Mouse (Mus musculus) limb, embryonic 15.5 days (tissue): ENCODE data around the gene Ppcdc. TPM values are rescaled to one million over a fixed set of nuclear protein-coding genes. Genes with fewer than 3 reads are reported as not detected.
A peak's percentile ranks its signal among the peaks of the same experiment; 100 is the strongest.
"Not testable (repeated sequence)": the region's sequence is repeated elsewhere in the genome, so short reads cannot be mapped to it uniquely, and the experiment has no call there.

Source experiments
- ATAC-seq: fragments of 200-750 bp; cut with Nextera tagmentation; 2 replicates; pipeline ENCODE4 v1.8.0; 2017; ENCODE audit warnings: low read depth, moderate TSS enrichment; ENCODE audit not compliant: insufficient number of reproducible peaks, low FRiP score, low TSS enrichment
- H3K27ac ChIP-seq: fragments of 300-500 bp; sonication (generic); 2 replicates; pipeline ENCODE4 v1.5.1; 2015; ENCODE audit warnings: moderate library complexity, mild to moderate bottlenecking, inconsistent platforms
- H3K27me3 ChIP-seq: fragments of 300-500 bp; sonication (generic); 2 replicates; pipeline ENCODE4 v1.6.1; 2015; ENCODE audit warnings: inconsistent platforms
- H3K36me3 ChIP-seq: fragments of 300-500 bp; sonication (generic); 2 replicates; pipeline ENCODE4 v1.6.1; 2015; ENCODE audit warnings: inconsistent platforms
- H3K4me1 ChIP-seq: fragments of 300-500 bp; sonication (generic); 2 replicates; pipeline ENCODE4 v1.6.1; 2015; ENCODE audit warnings: inconsistent platforms
- H3K4me2 ChIP-seq: fragments of 300-500 bp; sonication (generic); 2 replicates; pipeline ENCODE4 v1.6.1; 2015; ENCODE audit warnings: mild to moderate bottlenecking, inconsistent platforms
- H3K4me3 ChIP-seq: fragments of 300-500 bp; sonication (generic); 2 replicates; pipeline ENCODE4 v1.5.1; 2015; ENCODE audit warnings: mild to moderate bottlenecking, inconsistent platforms
- H3K9ac ChIP-seq: fragments of 300-500 bp; sonication (generic); 2 replicates; pipeline ENCODE4 v1.6.1; 2015; ENCODE audit warnings: inconsistent platforms
- H3K9me3 ChIP-seq: fragments of 300-500 bp; sonication (generic); 2 replicates; pipeline ENCODE4 v1.6.1; 2016; ENCODE audit warnings: inconsistent platforms
- WGBS: fragments of 180-500 bp; shearing (Covaris S2); methylation state at CpG from one replicate; pipeline ENCODE4 v1.1.7; 2015; 5-methylcytosine and 5-hydroxymethylcytosine counted together
- polyA plus RNA-seq: library from polyadenylated mRNA; unstranded; fragments of >200 nt; fragmentation: Nextera tagmentation; extraction: Ambion mirVana; gene quantifications from 2 replicates; pipeline ENCODE4 v1.2.1, GENCODE M21; 2015

Ppcdc gene
- polyA plus RNA-seq, 1 experiment from 2014 or later, result 23.3 TPM

DNA sequence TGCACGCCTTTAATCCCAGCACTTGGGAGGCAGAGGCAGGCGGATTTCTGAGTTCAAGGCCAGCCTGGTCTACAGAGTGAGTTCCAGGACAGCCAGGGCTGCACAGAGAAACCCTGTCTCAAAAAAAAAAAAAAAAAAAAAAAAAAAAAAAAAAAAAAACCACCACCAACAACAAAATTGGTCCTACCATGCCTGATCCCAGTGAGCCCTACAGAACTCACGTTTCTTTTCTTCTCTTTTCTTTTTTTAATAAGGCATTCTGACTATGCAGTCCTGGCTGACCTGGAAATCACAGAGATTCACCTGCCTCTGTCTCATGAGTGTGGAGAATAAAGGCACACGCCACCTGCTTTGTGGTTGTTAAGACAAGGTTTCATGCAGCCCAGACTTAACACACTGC is 12.8 kb downstream of the Ppcdc start:
- not testable (repeated sequence) for H3K9me3 ChIP-seq, H3K27me3 ChIP-seq, H3K27ac ChIP-seq, ATAC-seq, H3K4me1 ChIP-seq, H3K36me3 ChIP-seq, H3K4me2 ChIP-seq, H3K9ac ChIP-seq, H3K4me3 ChIP-seq
- WGBS, result 85% methylated on average over 4 of the region's 4 CpGs

DNA sequence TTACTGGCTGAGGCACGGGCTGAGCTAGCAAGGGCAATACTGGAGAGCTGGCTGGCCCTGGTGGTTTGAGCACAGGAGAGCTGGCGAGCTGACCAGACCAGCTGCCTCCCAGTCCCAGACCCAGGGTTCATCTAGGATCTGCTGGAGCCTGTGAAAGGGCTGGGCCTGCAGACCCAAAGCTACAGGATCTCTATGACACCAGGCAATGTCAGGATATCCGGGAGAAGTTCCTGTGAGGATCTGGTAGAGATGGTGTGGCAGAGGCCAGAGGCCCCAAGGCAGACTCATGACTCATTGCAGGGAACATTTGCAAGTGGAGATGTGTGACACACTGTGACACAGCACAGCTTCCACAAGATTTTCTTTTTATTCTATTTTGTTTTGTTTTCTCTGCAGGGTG is 14.8 kb downstream of the Ppcdc start:
- no peaks in the 10 kb centered on the region for H3K9me3 ChIP-seq
- no peak overlapping the region for H3K9ac ChIP-seq
- H3K36me3 ChIP-seq, result no peaks in the 10 kb centered on the region
- no peaks in the 10 kb centered on the region for H3K27me3 ChIP-seq
- H3K4me1 ChIP-seq, result peaks cover 28% of the 10 kb centered on the region
- 84% methylated on average over 3 of the region's 3 CpGs for WGBS
- H3K27ac ChIP-seq, result no peak overlapping the region; the same call in 1 of the 2 replicates
- H3K4me2 ChIP-seq, result no peak overlapping the region
- ATAC-seq, result no peak
- H3K4me3 ChIP-seq, result no peak overlapping the region

DNA sequence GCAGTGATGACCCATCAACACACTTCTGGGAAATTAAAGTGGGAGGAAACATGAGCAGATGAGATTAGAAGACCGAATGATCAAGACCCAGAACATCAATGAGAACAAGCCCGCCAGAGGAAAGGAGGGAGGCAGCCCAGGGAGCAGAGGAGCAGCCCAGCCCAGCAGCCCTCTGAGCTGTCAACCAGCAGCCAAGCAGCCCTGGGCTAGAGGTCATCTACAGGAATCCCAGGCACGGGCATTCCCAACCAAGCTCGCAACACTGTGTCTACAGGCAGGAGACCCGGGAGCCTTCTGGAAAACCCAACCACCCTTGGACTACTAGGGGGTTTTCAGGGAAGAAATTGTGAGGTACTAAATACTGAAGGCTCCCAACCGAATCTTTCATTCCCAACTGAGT is 15.9 kb downstream of the Ppcdc start:
- 71% methylated on average over 6 of the region's 6 CpGs for WGBS
- H3K9ac ChIP-seq, result no peak overlapping the region
- H3K4me3 ChIP-seq, result no peak overlapping the region
- H3K9me3 ChIP-seq, result no peaks in the 10 kb centered on the region
- no peaks in the 10 kb centered on the region for H3K36me3 ChIP-seq
- H3K27me3 ChIP-seq, result no peaks in the 10 kb centered on the region
- peaks cover 33% of the 10 kb centered on the region for H3K4me1 ChIP-seq
- H3K4me2 ChIP-seq, result no peak overlapping the region
- ATAC-seq, result no peak
- no peak overlapping the region for H3K27ac ChIP-seq

DNA sequence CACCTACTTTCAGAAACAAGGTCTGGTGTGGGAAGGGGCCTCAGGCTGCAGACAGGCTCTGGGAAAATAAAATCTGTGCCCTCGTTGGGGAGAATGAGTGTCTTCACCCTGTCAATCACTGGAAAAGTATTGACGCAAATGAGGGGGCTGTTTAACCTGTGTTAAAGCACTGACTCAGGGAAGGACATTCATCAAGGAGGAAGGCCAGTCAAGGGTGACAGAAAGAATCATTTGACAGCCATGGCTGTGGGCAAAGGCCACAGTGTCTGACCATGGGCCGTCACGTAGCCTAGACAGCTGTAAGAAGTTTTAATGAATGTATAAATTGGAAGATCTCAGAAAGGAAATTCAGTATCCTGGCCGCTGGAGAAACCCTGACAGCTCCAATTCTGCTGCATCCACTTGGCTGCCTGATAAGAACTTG is 18.2 kb downstream of the Ppcdc start:
- Histone ChIP-seq H3K4me3 (no peak overlapping the region), H3K4me2 (no peak overlapping the region), H3K9me3 (no peaks in the 10 kb centered on the region), H3K36me3 (no peaks in the 10 kb centered on the region; the same call in 1 of the 2 replicates), H3K9ac (no peak overlapping the region), H3K27ac (peak overlapping the region; percentile 88), H3K4me1 (peaks cover 26% of the 10 kb centered on the region), H3K27me3 (no peaks in the 10 kb centered on the region)
- 65% methylated on average over 5 of the region's 5 CpGs for WGBS
- ATAC-seq, result no peak

DNA sequence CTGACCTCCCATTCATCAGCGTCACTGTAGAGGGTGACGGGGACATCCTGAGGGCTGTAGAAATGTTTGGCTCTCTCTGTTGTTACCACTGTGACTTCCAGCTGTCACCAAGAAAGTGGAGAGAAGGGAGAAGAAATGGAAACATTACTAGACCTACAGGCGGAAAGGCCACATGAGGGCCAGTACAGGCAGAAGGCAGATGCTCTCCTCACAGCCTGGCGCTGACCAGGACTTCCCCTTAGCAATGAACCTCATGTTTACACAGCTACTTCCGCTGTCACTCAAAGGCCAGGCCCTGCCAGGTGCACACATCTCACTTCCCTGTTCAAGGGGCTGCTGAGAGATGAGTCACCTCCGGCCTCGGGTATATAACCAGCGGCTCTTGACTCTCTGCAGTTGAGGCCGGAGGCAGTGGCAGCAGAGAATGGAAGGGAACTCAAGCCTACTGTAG is 18.8 kb downstream of the Ppcdc start:
- H3K4me2 ChIP-seq, result peak overlapping the region; percentile 33
- 63% methylated on average over 9 of the region's 9 CpGs for WGBS

DNA sequence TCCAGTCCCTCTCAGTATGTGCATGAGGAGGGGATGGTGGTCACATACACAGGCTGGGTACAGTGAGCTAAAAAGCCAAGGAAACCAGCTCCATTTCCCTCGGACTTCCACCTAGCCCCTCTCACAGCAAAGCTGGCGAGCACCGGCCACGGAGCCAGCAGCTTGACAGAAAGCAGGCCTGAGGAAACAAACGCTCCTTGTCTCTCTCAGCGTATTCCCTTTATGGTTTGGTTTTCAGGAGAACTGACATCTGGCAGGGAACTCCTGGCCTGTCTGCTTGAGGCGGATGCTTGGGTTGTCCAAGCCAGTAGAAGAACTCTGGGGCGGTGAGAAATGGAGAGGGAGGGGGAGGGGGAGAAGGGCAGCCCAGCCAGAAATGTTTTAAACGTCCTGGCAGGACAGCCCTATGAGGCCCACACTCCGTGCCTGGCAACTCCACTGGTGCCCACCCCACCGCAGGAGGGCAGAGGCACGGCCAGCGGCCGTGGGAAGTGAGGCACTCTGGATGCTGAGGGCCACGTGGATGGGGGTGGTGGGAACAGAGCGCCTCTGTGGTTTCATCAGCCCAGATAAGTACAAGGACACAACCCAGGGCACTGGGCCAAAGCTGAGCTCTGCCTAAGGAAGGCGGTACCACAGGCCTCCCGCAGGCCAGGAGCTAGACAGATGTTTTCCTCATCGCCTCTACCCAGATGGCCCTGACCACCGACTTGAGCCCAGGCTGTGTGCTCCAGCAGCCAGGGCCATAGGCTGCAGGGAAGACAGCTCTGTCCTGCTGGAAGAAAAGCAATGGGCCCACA is 19.4 kb downstream of the Ppcdc start:
- Histone ChIP-seq H3K4me2 (peak overlapping the region; percentile 33), H3K9me3 (no peaks in the 10 kb centered on the region), H3K27me3 (no peaks in the 10 kb centered on the region), H3K4me1 (peaks cover 26% of the 10 kb centered on the region), H3K27ac (peak overlapping the region; percentile 88), H3K9ac (no peak overlapping the region), H3K4me3 (no peak overlapping the region), H3K36me3 (no peaks in the 10 kb centered on the region; the same call in 1 of the 2 replicates)
- peak; percentile 89 for ATAC-seq
- WGBS, result 18% methylated on average over 20 of the region's 20 CpGs

More for the DNA sequence above, 18.8 kb downstream of the Ppcdc start:
- H3K27me3 ChIP-seq, result no peaks in the 10 kb centered on the region
- H3K4me3 ChIP-seq, result no peak overlapping the region
- H3K9ac ChIP-seq, result no peak overlapping the region
- peaks cover 26% of the 10 kb centered on the region for H3K4me1 ChIP-seq
- H3K9me3 ChIP-seq, result no peaks in the 10 kb centered on the region
- peak overlapping the region; percentile 88 for H3K27ac ChIP-seq
- H3K36me3 ChIP-seq, result no peaks in the 10 kb centered on the region; the same call in 1 of the 2 replicates
- ATAC-seq, result no peak

DNA sequence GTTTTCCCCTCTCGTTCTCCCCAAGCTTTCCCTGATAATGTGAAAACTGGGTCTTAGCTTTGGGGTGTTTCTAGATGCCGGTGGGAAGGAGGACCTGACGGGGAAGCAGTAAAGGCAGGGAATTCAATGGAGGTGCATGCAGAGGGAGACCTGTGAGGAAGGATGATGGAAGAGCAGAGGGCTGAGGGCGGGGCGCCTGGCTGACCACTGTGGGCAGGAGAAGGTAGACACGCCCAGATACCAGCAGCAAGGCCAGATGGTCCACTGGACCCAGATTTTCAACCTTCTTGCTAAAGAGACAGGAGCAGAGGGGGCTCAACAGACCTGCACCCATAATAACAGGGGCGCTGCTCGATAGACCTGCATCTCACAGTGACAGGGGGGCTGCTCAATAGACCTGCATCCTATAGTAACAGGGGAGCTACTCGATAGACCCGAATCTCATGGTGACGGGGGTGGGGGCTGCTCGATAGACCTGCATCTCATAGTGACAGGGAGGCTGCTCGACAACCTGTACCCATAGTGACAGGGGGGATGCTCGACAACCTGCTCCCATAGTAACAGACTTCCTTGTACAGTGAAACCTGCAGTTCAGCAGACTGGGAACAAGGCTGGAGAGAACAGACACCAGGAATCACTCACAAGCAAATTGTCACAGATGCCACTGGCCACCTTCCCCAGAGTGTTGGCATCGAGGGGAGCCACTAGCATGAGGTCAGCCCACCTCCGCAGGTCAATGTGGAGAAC is 20.2 kb downstream of the Ppcdc start:
- no peak overlapping the region for H3K9ac ChIP-seq
- no peaks in the 10 kb centered on the region for H3K27me3 ChIP-seq
- no peaks in the 10 kb centered on the region; the same call in 1 of the 2 replicates for H3K36me3 ChIP-seq
- peaks cover 26% of the 10 kb centered on the region for H3K4me1 ChIP-seq
- 77% methylated on average over 16 of the region's 16 CpGs for WGBS
- H3K9me3 ChIP-seq, result no peaks in the 10 kb centered on the region
- no peak overlapping the region for H3K4me3 ChIP-seq
- no peak for ATAC-seq
- H3K4me2 ChIP-seq, result 0 out of 2 replicates have a peak overlapping the region, but pooled peaks have one; percentile 33
- H3K27ac ChIP-seq, result peak overlapping the region; percentile 88

DNA sequence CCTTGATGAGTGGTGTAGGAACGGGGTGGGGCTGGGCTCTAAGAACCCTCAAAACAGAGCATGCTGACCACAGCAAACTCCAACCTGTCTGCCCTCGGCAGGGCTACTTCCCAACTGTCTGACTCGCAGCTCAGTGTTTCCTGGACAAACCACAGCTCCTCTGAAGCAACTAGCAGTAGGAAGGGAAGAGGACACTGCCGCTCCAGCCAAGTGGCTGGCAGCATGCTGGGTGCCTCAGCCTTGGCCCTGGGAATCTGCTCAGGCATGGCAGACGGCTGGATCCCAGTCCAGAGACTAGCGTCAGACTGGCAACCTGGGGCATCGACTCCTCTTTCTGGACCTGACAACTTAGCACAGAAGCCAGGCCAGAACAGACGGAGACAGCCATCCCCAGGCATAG is 22.6 kb downstream of the Ppcdc start:
- WGBS, result 85% methylated on average over 8 of the region's 8 CpGs
- no peak for ATAC-seq
- no peak overlapping the region for H3K4me2 ChIP-seq

DNA sequence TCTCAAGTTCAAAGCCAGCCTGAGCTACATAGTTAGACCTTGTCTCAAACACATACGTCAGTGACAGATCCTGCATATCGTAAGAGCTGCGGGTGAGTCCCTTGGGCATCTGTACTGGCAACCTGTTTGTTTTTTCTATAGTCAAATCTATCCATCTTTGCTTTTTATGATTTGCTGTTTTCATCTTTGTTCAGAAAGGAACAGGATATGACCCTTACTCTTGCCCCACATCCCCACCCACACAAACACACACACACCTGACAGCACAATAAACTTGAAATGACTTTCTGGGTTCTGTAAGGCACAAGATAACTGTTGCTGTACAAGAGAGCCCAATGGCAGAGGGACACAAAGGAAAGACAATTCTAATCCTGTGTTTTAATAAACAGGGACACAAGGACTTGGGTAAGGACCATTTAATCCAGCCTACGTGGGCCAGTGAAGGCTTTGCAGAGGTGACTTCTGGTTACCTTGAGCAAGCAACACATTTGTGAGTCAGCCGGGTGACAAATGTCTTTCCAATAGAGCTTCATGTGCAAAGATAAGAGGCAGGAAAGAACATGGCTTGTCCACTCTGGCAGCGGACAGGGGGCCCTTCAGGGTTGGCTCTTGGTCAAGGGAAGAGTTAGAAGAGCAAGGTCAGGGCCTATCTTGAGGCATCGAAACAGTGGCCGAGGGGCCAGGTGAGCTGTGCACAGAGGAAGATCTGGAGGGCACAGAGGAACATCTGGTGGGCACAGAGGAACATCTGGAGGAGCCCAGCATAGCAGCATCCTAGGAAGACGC is 32.6 kb downstream of the Ppcdc start:
- Histone ChIP-seq H3K36me3 (peaks cover 3% of the 10 kb centered on the region; the same call in 1 of the 2 replicates), H3K4me1 (no peaks in the 10 kb centered on the region), H3K4me3 (no peak overlapping the region), H3K9me3 (no peaks in the 10 kb centered on the region), H3K9ac (no peak overlapping the region), H3K4me2 (no peak overlapping the region), H3K27me3 (no peaks in the 10 kb centered on the region), H3K27ac (no peak overlapping the region)
- ATAC-seq, result no peak
- WGBS, result 89% methylated on average over 9 of the region's 9 CpGs

More for the DNA sequence above, 22.6 kb downstream of the Ppcdc start:
- peaks cover 26% of the 10 kb centered on the region for H3K4me1 ChIP-seq
- H3K4me3 ChIP-seq, result no peak overlapping the region
- H3K9ac ChIP-seq, result no peak overlapping the region
- H3K36me3 ChIP-seq, result peaks cover 8% of the 10 kb centered on the region
- H3K27me3 ChIP-seq, result no peaks in the 10 kb centered on the region
- H3K27ac ChIP-seq, result no peak overlapping the region
- no peaks in the 10 kb centered on the region for H3K9me3 ChIP-seq

DNA sequence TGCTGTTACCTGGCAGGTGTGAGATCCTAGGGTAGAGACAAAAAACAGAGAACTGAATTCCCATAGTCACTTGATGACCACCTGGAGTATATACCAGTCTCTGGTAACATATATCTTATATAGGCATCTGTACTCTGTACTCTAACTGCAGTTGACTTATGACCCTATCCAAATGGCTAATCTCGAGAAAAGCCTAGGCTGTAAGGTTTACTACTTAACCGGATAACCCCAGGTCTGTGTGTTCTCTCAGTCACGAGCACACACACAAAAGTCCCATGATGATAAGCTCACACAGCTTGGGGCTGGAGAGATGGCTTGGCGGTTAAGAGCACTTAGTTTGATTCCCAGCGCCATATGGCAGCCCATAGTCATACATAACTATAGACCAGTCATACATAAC is 33.5 kb downstream of the Ppcdc start:
- WGBS, result 85% methylated on average over 5 of the region's 5 CpGs
- Histone ChIP-seq H3K9ac (no peak overlapping the region), H3K4me2 (no peak overlapping the region), H3K4me1 (no peaks in the 10 kb centered on the region), H3K4me3 (no peak overlapping the region), H3K36me3 (no peaks in the 10 kb centered on the region), H3K27ac (no peak overlapping the region), H3K27me3 (no peaks in the 10 kb centered on the region), H3K9me3 (no peaks in the 10 kb centered on the region)
- ATAC-seq, result no peak

DNA sequence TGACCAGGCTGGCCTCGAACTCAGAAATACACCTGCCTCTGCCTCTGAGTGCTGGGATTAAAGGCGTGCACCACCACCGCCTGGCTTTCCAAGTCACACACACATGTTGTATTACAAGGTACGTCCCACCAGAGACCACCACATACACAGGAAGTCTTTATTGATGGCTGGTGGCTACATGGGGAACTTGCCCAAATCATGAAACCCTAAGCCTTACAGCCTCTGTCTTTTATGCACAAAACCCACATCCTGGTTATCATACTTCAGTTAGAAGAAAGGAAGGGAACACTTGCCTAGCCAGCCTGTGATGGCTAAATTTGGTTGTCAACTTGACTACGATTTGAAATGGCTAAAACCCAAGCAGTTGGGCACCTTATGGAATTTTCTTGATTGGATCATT is 35.9 kb downstream of the Ppcdc start:
- Histone ChIP-seq H3K36me3 (no peaks in the 10 kb centered on the region), H3K27ac (no peak overlapping the region), H3K9ac (no peak overlapping the region), H3K4me3 (no peak overlapping the region), H3K4me1 (no peaks in the 10 kb centered on the region), H3K4me2 (no peak overlapping the region), H3K9me3 (no peaks in the 10 kb centered on the region), H3K27me3 (no peaks in the 10 kb centered on the region)
- 83% methylated on average over 5 of the region's 5 CpGs for WGBS
- no peak for ATAC-seq
